Mouse (Mus musculus) heart, embryonic 13.5 days (tissue): ENCODE data around the gene Pank2. TPM values are rescaled to one million over a fixed set of nuclear protein-coding genes. Genes with fewer than 3 reads are reported as not detected.
"Not testable (repeated sequence)": the region's sequence is repeated elsewhere in the genome, so short reads cannot be mapped to it uniquely, and the experiment has no call there.

ENCODE experiments used
- ATAC-seq: fragments of 200-750 bp; cut with Nextera tagmentation; 2 replicates; pipeline ENCODE4 v1.8.0; 2017; ENCODE audit warnings: moderate TSS enrichment; ENCODE audit not compliant: insufficient number of reproducible peaks, low FRiP score, low TSS enrichment; ENCODE audit errors: extremely low read depth
- H3K27ac ChIP-seq: fragments of 300-500 bp; sonication (generic); replicated peaks from 2 replicates; pipeline ENCODE4 v1.5.1; 2015; ENCODE audit warnings: moderate library complexity, mild to moderate bottlenecking, inconsistent platforms
- H3K27me3 ChIP-seq: fragments of 300-500 bp; sonication (generic); replicated peaks from 2 replicates; pipeline ENCODE4 v1.6.1; 2015; ENCODE audit warnings: mild to moderate bottlenecking, inconsistent platforms
- H3K36me3 ChIP-seq: fragments of 300-500 bp; sonication (generic); 2 replicates; pipeline ENCODE4 v1.6.1; 2015; ENCODE audit warnings: mild to moderate bottlenecking, inconsistent platforms
- H3K4me1 ChIP-seq: fragments of 300-500 bp; sonication (generic); 2 replicates; pipeline ENCODE4 v1.6.1; 2015; ENCODE audit warnings: inconsistent platforms
- H3K4me2 ChIP-seq: fragments of 300-500 bp; sonication (generic); 2 replicates; pipeline ENCODE4 v1.6.1; 2015; ENCODE audit warnings: inconsistent platforms, mild to moderate bottlenecking, moderate library complexity
- H3K4me3 ChIP-seq: fragments of 300-500 bp; sonication (generic); 2 replicates; pipeline ENCODE4 v1.5.1; 2015; ENCODE audit warnings: moderate library complexity, mild to moderate bottlenecking, inconsistent platforms
- H3K9ac ChIP-seq: fragments of 300-500 bp; sonication (generic); 2 replicates; pipeline ENCODE4 v1.6.1; 2015; ENCODE audit warnings: inconsistent platforms, mild to moderate bottlenecking, moderate library complexity
- H3K9me3 ChIP-seq: fragments of 300-500 bp; sonication (generic); 2 replicates; pipeline ENCODE4 v1.6.1; 2016; ENCODE audit warnings: inconsistent platforms
- WGBS: fragments of 180-500 bp; shearing (Covaris S2); methylation state at CpG from one replicate; pipeline ENCODE4 v1.1.7; 2015; ENCODE audit warnings: mixed read lengths; 5-methylcytosine and 5-hydroxymethylcytosine counted together
- polyA plus RNA-seq: library from polyadenylated mRNA; unstranded; fragments of >200 nt; fragmentation: Nextera tagmentation; extraction: Ambion mirVana; gene quantifications from 2 replicates; pipeline ENCODE4 v1.2.1, GENCODE M21; 2015

Pank2 gene
- polyA plus RNA-seq, result 20.8 and 25.1 TPM in 2 replicates

DNA sequence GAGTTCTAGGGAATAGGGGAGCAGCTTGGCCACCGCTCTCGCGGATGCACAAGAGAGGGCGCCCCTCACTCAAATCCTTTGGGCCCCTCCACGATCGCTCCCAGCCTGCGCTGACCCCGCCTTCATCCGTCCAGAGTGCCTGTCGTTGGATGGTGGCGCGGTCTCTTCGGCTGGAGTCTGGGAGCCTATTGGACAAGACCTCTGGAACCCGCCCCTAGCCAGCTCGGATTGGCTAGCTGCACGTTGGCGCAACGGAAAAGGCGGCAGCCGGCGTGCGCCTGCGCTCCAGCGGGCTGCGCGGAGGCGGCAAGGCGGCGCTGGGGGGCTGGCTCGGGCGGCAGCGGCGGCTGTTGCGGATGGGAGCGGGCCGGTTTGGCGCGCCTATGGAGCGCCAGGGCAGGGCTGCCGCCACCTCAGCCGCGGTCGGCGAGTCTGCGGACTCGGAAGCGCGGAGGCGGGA lies at the start of gene Pank2:
TSS of gene Pank2 (plus strand) at position 283 of the 460 bp plus-strand sequence.
- WGBS, result under 1% methylated on average over 33 of the region's 49 CpGs
- Histone ChIP-seq H3K4me3 (peak within 1 kb of the TSS; percentile 75), H3K4me2 (peak within 1 kb of the TSS; percentile 92), H3K27me3 (no peaks in the 10 kb centered on the region), H3K27ac (peak within 1 kb of the TSS; percentile 99), H3K9me3 (no peaks in the 10 kb centered on the region), H3K9ac (peak within 1 kb of the TSS; percentile 96), H3K4me1 (peaks cover 39% of the 10 kb centered on the region), H3K36me3 (no peaks in the 10 kb centered on the region)
- ATAC-seq, result peak; percentile 96

DNA sequence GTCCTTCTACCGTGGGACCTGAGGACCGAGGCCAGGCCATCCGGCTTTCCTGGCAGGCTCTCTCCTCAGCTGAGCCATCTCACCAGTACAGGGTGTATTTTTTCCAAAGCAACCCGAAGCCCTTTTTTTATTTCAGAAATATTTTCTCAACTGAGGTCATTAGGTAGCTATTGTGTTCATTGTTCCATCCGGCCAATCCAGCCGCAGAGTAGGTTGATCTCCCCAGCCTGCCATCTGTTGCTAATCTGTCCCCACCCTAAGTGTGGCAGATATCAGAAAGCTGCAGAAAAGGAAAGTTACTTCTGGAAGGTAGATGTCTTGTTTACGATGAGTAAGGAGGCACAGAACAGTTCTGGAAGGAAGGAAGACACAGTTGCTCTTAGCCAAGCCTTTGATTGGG lies 48.5 kb upstream of the Pank2 start:
- H3K9ac ChIP-seq, result 0 out of 2 replicates have a peak overlapping the region, but pooled peaks have one; percentile 17
- no peaks in the 10 kb centered on the region for H3K27me3 ChIP-seq
- peaks cover 29% of the 10 kb centered on the region for H3K36me3 ChIP-seq
- ATAC-seq, result no peak
- 74% methylated on average over 7 of the region's 7 CpGs for WGBS
- peak overlapping the region; percentile 6; the same call in 1 of the 2 replicates for H3K4me2 ChIP-seq
- no peak overlapping the region for H3K4me3 ChIP-seq
- peak overlapping the region; percentile 45 for H3K27ac ChIP-seq
- no peaks in the 10 kb centered on the region for H3K9me3 ChIP-seq
- peaks cover 44% of the 10 kb centered on the region for H3K4me1 ChIP-seq

DNA sequence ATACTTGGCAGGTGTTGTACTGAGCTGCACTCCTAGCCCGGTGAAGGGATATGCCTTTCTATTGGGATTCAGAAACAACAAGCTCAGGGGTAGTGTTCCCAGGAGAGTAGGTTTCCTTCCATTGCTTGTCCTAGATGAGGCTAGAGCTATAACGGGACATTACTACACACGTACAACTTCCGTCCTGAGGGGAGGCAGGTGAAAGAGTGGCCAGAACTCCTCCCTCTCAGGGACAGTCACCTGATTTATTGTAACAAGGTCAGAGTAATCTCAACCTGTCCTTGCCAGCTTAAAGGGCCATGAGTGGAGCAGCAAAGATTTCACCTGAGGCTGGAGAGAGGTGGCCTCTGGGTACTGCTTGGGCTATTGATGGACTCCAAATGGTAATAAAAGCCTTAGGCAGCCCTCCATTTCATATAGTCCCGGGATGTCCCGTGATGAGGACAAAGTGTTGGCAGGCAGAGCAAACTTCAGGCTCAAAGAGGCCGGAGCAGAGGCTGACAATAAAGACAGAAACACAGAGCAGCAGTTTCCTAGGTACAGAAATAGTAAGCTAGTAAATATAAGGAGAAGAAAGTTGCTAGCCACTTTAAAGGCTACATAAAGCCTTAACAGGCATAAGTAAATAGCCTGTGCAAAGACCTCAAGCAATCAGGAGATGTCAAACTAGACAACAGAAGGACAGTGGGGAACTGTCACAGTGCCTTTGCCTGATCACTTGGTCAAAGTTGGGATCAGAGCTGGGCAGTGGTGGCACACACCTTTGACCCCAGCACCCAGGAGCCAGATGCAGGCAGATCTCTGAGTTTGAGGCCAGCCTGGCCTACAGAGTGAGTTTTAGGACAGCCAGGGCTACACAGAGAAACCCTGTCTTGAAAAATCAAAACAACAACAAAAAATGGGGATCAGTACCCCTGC lies 46.1 kb upstream of the Pank2 start:
- Histone ChIP-seq H3K4me3 (no peak overlapping the region), H3K9ac (no peak overlapping the region), H3K4me2 (no peak overlapping the region), H3K4me1 (peaks cover 31% of the 10 kb centered on the region), H3K9me3 (no peaks in the 10 kb centered on the region), H3K27me3 (no peaks in the 10 kb centered on the region), H3K36me3 (peaks cover 29% of the 10 kb centered on the region), H3K27ac (peak overlapping the region; percentile 24; the same call in 1 of the 2 replicates)
- WGBS, result 67% methylated on average over 7 of the region's 7 CpGs
- no peak for ATAC-seq

DNA sequence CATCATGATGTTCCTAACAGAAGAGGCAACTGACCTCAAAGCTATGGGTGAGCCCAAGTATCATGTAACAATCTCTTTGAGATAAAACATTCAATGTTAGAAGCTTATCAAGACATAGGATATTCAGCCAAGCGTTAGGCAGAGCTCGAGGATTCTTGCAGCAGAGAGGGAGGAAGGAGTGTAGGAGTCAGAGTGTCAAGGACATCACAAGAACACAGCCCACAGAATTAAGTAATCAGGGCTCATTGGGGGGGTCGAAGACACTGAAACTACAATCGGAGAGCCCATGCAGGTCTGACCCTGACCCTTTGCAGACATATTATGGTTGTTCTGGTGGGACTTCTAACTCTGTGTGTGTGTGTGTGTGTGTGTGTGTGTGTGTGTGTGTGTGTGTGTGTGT lies 42.3 kb upstream of the Pank2 start:
- Histone ChIP-seq H3K27me3 (no peaks in the 10 kb centered on the region), H3K9me3 (no peaks in the 10 kb centered on the region)
- 57% methylated on average over 4 of the region's 4 CpGs for WGBS

DNA sequence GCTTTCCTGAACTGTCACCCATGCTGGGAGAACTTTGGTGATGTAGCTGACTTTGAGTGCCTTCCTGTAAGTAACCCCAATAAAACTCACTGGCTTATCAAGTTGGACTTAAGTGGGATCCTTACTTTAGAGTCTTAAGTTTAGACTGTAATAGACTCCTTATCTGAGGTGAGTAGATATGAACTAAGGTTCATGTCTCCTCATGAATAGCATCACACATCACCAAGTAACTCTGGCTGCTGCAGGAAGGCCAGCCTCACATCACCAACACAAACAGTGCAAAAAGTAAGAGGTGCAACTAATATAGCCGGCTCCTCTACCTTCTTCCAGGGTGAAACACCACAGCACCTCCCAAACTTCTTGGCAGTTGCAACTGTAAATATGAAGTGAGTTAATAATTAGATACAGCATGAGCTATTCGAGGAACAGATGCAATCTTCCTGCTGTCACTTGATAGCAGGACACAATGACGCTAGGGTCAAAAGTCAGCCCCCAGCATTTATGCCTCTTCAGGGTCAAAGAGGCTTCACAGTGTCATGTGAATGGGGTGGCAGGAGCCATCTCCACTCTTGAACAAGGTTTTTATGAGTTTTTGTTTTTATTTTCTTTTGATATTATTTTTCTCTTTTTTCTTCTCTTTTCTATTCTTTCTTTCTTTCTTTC lies 40.3 kb upstream of the Pank2 start:
- WGBS, result 52% methylated on average over 3 of the region's 3 CpGs
- no peak overlapping the region for H3K4me3 ChIP-seq
- H3K27me3 ChIP-seq, result no peaks in the 10 kb centered on the region
- no peak overlapping the region for H3K9ac ChIP-seq
- H3K9me3 ChIP-seq, result no peaks in the 10 kb centered on the region
- ATAC-seq, result no peak
- no peak overlapping the region for H3K4me2 ChIP-seq
- H3K27ac ChIP-seq, result no peak overlapping the region
- H3K4me1 ChIP-seq, result peaks cover 18% of the 10 kb centered on the region
- no peaks in the 10 kb centered on the region for H3K36me3 ChIP-seq

More for the DNA sequence above, 42.3 kb upstream of the Pank2 start:
- H3K4me1 ChIP-seq, result peaks cover 27% of the 10 kb centered on the region
- ATAC-seq, result no peak
- no peak overlapping the region for H3K4me3 ChIP-seq
- H3K27ac ChIP-seq, result no peak overlapping the region
- H3K36me3 ChIP-seq, result peaks cover 3% of the 10 kb centered on the region; the same call in 1 of the 2 replicates
- H3K9ac ChIP-seq, result no peak overlapping the region
- no peak overlapping the region for H3K4me2 ChIP-seq

DNA sequence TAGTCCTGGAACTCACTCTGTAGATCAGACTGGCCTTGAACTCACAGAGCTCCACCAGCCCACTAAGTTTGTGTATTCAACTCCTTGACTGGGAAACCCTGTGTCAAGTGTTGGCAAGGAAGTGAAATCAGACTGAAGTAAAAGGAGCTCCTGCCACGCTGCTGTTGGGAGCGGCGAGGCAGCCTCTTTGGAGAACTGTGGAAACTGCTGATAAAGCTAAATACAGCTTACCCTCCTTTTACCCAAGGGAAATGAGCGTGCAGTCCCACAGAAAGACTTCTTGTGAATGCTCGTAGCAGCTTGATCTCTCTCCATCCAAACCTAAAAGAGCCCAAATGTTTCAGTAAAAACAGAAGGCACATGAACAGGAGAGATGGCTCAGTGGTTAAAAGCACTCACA lies 39.7 kb upstream of the Pank2 start:
- Histone ChIP-seq H3K27me3 (no peaks in the 10 kb centered on the region), H3K9ac (no peak overlapping the region), H3K9me3 (no peaks in the 10 kb centered on the region), H3K4me1 (peaks cover 18% of the 10 kb centered on the region), H3K4me3 (no peak overlapping the region), H3K4me2 (no peak overlapping the region), H3K36me3 (no peaks in the 10 kb centered on the region), H3K27ac (no peak overlapping the region)
- WGBS, result 18% methylated on average over 5 of the region's 5 CpGs
- no peak for ATAC-seq

DNA sequence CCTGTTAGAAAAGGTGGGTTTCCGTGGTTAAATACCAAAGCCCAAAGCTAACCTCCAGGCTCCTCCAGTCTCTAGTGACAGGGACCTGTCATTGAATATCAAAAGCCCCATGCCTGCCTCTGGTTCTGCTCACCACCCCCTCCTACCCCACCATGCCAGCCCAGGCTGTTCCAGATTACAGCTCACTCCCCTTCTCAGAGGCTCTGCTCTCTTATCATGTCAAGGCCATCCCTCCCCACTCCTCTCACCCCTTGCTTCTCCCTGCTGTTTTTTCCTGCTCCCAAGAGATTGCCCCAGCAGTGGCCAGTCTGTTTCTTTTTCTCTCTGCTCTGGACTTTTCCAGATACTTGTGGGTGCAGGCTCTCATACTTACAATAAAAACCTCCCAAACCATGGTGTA lies 38.7 kb upstream of the Pank2 start:
- whole genome bisulfite sequencing, result 67% methylated on average over 1 of the region's 1 CpGs

DNA sequence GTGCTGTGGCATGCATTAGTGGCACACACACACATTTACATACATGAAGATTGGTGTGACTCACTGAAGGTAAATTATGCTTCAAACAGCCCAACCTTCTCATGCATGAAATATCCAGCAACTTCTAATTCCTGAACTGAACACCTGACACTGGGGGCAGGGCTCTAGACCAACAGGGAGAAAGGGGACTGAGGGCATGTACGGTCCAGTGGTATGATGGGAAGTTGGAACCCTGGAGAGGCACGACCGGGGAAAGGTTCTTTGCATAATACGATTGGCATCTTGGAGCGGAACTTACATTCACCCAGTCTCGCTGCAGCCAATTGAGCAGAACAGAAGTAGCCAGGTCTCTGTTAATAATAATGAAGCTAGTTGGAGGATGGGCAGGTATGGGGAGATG lies 37.1 kb upstream of the Pank2 start:
- H3K9ac ChIP-seq, result no peak overlapping the region
- H3K4me3 ChIP-seq, result no peak overlapping the region
- H3K27ac ChIP-seq, result no peak overlapping the region
- no peak overlapping the region for H3K4me2 ChIP-seq
- H3K9me3 ChIP-seq, result no peaks in the 10 kb centered on the region
- H3K27me3 ChIP-seq, result no peaks in the 10 kb centered on the region
- peaks cover 18% of the 10 kb centered on the region for H3K4me1 ChIP-seq
- WGBS, result 89% methylated on average over 6 of the region's 6 CpGs
- no peaks in the 10 kb centered on the region for H3K36me3 ChIP-seq
- ATAC-seq, result no peak

More for the DNA sequence above, 38.7 kb upstream of the Pank2 start:
- Histone ChIP-seq H3K4me3 (no peak overlapping the region), H3K36me3 (no peaks in the 10 kb centered on the region), H3K27ac (no peak overlapping the region), H3K4me2 (no peak overlapping the region), H3K4me1 (peaks cover 18% of the 10 kb centered on the region), H3K9ac (no peak overlapping the region), H3K9me3 (no peaks in the 10 kb centered on the region), H3K27me3 (no peaks in the 10 kb centered on the region)
- no peak for ATAC-seq

DNA sequence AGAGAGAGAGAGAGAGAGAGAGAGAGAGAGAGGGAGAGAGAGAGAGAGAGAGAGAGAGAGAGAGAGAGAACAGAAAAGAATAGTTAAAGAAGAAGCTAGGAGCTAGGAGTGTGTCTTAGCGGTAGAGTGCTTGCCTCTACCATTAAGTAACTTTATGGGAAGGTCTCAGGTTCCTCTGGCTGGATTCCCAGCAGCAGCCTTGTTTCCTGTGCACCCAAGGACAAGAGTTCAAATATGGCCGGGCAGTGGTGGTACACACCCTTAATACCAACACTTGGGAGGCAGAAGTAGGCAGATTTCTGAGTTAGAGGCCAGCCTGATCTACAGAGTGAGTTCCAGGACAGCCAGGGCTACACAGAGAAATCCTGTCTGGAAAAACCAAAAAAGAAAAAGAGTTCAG lies 35.6 kb upstream of the Pank2 start:
- not testable (repeated sequence) for H3K36me3 ChIP-seq, H3K4me2 ChIP-seq, ATAC-seq, H3K9ac ChIP-seq, H3K27ac ChIP-seq, H3K9me3 ChIP-seq, H3K27me3 ChIP-seq, H3K4me3 ChIP-seq
- 70% methylated on average over 2 of the region's 2 CpGs for WGBS
- peaks cover 16% of the 10 kb centered on the region for H3K4me1 ChIP-seq

DNA sequence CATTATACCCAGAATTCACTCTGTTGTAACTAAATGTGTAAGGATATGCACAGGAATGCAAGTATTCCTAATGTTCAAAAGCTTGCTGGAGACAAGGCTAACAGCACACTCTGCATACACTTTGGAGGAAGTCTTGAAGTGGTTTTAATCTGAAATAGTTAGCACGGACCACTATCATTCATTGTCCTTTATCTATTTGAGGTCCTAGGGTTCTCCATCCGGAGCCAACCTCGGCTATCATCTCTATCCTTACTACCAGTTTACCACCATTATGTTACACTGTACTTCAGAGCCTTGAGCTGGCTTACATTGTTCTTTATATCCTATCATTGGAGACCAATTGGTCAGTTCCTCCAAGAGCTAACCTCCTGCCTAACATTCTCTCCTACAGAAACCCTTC lies 35.1 kb upstream of the Pank2 start:
- Histone ChIP-seq H3K4me2 (no peak overlapping the region), H3K9ac (no peak overlapping the region), H3K27ac (no peak overlapping the region), H3K27me3 (no peaks in the 10 kb centered on the region), H3K9me3 (no peaks in the 10 kb centered on the region), H3K4me3 (no peak overlapping the region), H3K4me1 (peaks cover 12% of the 10 kb centered on the region), H3K36me3 (no peaks in the 10 kb centered on the region)
- 59% methylated on average over 3 of the region's 3 CpGs for WGBS
- ATAC-seq, result no peak

DNA sequence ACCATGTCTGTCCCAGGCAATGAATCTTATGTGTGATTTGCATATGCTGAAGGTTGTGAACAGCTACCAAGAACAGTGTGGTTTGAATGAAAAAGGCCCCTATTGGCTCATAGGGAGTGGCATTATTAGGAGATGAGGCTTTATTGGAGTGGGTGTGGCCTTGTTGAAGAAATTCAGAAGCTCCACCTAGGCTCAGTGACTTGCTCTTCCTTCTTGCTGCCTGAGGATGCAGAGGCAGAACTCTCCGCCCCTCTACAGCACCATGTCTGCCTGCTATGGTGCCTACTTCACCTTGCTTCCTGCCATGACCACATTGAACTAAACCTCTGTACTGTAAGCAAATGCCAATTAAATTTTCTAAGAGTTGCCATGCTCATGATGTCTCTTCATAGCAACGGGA lies 29.7 kb upstream of the Pank2 start:
- H3K27ac ChIP-seq, result 0 out of 2 replicates have a peak overlapping the region, but pooled peaks have one; percentile 15
- no peak for ATAC-seq
- 84% methylated on average over 2 of the region's 2 CpGs for WGBS
- no peaks in the 10 kb centered on the region for H3K27me3 ChIP-seq
- H3K4me2 ChIP-seq, result no peak overlapping the region
- H3K4me3 ChIP-seq, result no peak overlapping the region
- peaks cover 29% of the 10 kb centered on the region for H3K4me1 ChIP-seq
- no peak overlapping the region for H3K9ac ChIP-seq
- peaks cover 7% of the 10 kb centered on the region for H3K36me3 ChIP-seq
- H3K9me3 ChIP-seq, result no peaks in the 10 kb centered on the region
